Mouse (Mus musculus): Measurements from ENCODE around the gene 1700092M07Rik.

Gene 1700092M07Rik

GRCm38 (mm10) chr19:8742176-8742575, 1.7 kb downstream of the 1700092M07Rik start:
- DNase-seq (ENCODE audit: low read depth) = no peak

- DNase-seq (ENCODE audit: low read depth) = no peak
Observed at GRCm38 (mm10) chr19:8745382-8745781, 4.9 kb downstream of the 1700092M07Rik start.

GRCm38 (mm10) chr19:8747368-8747767, 6.8 kb downstream of the 1700092M07Rik start:
- no peak for DNase-seq (ENCODE audit: low read depth)

GRCm38 (mm10) chr19:8755652-8756051, 15.1 kb downstream of the 1700092M07Rik start:
- DNase-seq (ENCODE audit: low read depth) = no peak

- peak; percentile 81 for DNase-seq (ENCODE audit: low read depth)
Observed at GRCm38 (mm10) chr19:8756635-8757387, 16.3 kb downstream of the 1700092M07Rik start, which contains the start of gene Nxf1. Gene Nxf1, plus strand, starts transcription at chr19:8757073.

- no peak for DNase-seq (ENCODE audit: low read depth)
Observed at GRCm38 (mm10) chr19:8757471-8757998, 17.0 kb downstream of the 1700092M07Rik start.

- DNase-seq (ENCODE audit: low read depth) = no peak
Observed at GRCm38 (mm10) chr19:8758899-8759298, 18.4 kb downstream of the 1700092M07Rik start.

GRCm38 (mm10) chr19:8760757-8761156, 20.2 kb downstream of the 1700092M07Rik start:
- no peak for DNase-seq (ENCODE audit: low read depth)

GRCm38 (mm10) chr19:8763276-8763675, 22.8 kb downstream of the 1700092M07Rik start:
- DNase-seq (ENCODE audit: low read depth) = no peak

GRCm38 (mm10) chr19:8765562-8765961, 25.0 kb downstream of the 1700092M07Rik start:
- DNase-seq (ENCODE audit: low read depth) = no peak

- DNase-seq (ENCODE audit: low read depth) = no peak
Observed at GRCm38 (mm10) chr19:8770567-8771270, 30.2 kb downstream of the 1700092M07Rik start, which contains the start of gene Tmem223. Gene Tmem223, plus strand, starts transcription at chr19:8770996.

- no peak for DNase-seq (ENCODE audit: low read depth)
Observed at GRCm38 (mm10) chr19:8772996-8773395, 32.5 kb downstream of the 1700092M07Rik start.

GRCm38 (mm10) chr19:8773409-8773808, 32.9 kb downstream of the 1700092M07Rik start:
- no peak for DNase-seq (ENCODE audit: low read depth)

- peak; percentile 71 for DNase-seq (ENCODE audit: low read depth)
Observed at GRCm38 (mm10) chr19:8774086-8774835, 33.7 kb downstream of the 1700092M07Rik start, which contains the start of gene Tmem179b. Gene Tmem179b, minus strand, starts transcription at chr19:8774467.

GRCm38 (mm10) chr19:8774951-8775421, 34.5 kb downstream of the 1700092M07Rik start:
- DNase-seq (ENCODE audit: low read depth) = no peak

- DNase-seq (ENCODE audit: low read depth) = peak; percentile 89
Observed at GRCm38 (mm10) chr19:8786008-8786781, 45.7 kb downstream of the 1700092M07Rik start, which contains the start of gene Taf6l. Gene Taf6l, minus strand, starts transcription at chr19:8786417.

GRCm38 (mm10) chr19:8788521-8788920, 48.0 kb downstream of the 1700092M07Rik start:
- no peak for DNase-seq (ENCODE audit: low read depth)

- no peak for DNase-seq (ENCODE audit: low read depth)
Observed at GRCm38 (mm10) chr19:8789171-8789570, 48.7 kb downstream of the 1700092M07Rik start.

- DNase-seq (ENCODE audit: low read depth) = no peak
Observed at GRCm38 (mm10) chr19:8790171-8790570, 49.7 kb downstream of the 1700092M07Rik start.
